Mouse (Mus musculus) myocyte (in vitro differentiated cells): ENCODE results near the gene Irf9. TPM values are rescaled to one million over a fixed set of nuclear protein-coding genes. Genes with fewer than 3 reads are reported as not detected.

Source experiments
- H3K27me3 ChIP-seq: one replicate; pipeline ENCODE4 v1.6.1; 2011; ENCODE audit not compliant: control insufficient read depth, insufficient read depth, insufficient read length
- H3K36me3 ChIP-seq: one replicate; pipeline ENCODE4 v1.6.1; 2011; ENCODE audit not compliant: control insufficient read depth, insufficient read depth
- H3K4me2 ChIP-seq: one replicate; pipeline ENCODE4 v1.6.1; 2011; ENCODE audit warnings: low read depth, control low read depth
- H3K4me3 ChIP-seq: one replicate; pipeline ENCODE4 v1.5.1; 2011; ENCODE audit warnings: mild to moderate bottlenecking, control low read depth, moderate library complexity
- H3K79me2 ChIP-seq: one replicate; pipeline ENCODE4 v1.6.1; 2011; ENCODE audit not compliant: control insufficient read depth, insufficient read depth
- H3ac ChIP-seq: one replicate; pipeline ENCODE4 v1.6.1; 2011; ENCODE audit not compliant: control insufficient read depth, insufficient read length
- CEBPB ChIP-seq: IDR thresholded peaks from 2 replicates; pipeline ENCODE4 v1.6.1; 2011; ENCODE audit warnings: mild to moderate bottlenecking, moderate library complexity; ENCODE audit not compliant: poor library complexity, insufficient read depth, severe bottlenecking
- E2F4 ChIP-seq: IDR thresholded peaks from one replicate; pipeline ENCODE4 v1.6.1; 2011; ENCODE audit warnings: mild to moderate bottlenecking, control low read depth, moderate library complexity; ENCODE audit not compliant: insufficient read depth
- MAX ChIP-seq: IDR thresholded peaks from one replicate; pipeline ENCODE4 v1.6.1; 2011; ENCODE audit warnings: low read depth, mild to moderate bottlenecking, control low read depth
- MYOD1 ChIP-seq, 3 experiments: IDR thresholded peaks; one replicate each; pipeline ENCODE4 v1.6.1; 2011; ENCODE audit warnings: control low read depth in 2 of 3, low read depth in 2 of 3, mild to moderate bottlenecking in 2 of 3, moderate library complexity in 1 of 3; ENCODE audit not compliant: insufficient read length in 2 of 3, control insufficient read depth in 1 of 3
- MYOG ChIP-seq, 3 experiments: IDR thresholded peaks; one replicate each; pipeline ENCODE4 v1.6.1; 2011; ENCODE audit warnings: control low read depth in 2 of 3, low read depth in 2 of 3, mild to moderate bottlenecking in 2 of 3; ENCODE audit not compliant: insufficient read length in 2 of 3, control insufficient read depth in 1 of 3, insufficient read depth in 1 of 3
- POLR2A ChIP-seq: IDR thresholded peaks from one replicate; pipeline ENCODE4 v1.6.1; 2011; ENCODE audit warnings: low read depth, mild to moderate bottlenecking, control low read depth, moderate library complexity; ENCODE audit not compliant: insufficient read length
- POLR2AphosphoS2 ChIP-seq: IDR thresholded peaks from one replicate; pipeline ENCODE4 v1.6.1; 2011; ENCODE audit warnings: low read depth, control low read depth; ENCODE audit not compliant: insufficient read length
- REST ChIP-seq: IDR thresholded peaks from one replicate; pipeline ENCODE4 v1.6.1; 2011; ENCODE audit warnings: mild to moderate bottlenecking, control low read depth, moderate library complexity; ENCODE audit not compliant: insufficient read depth, insufficient read length
- SRF ChIP-seq: IDR thresholded peaks from one replicate; pipeline ENCODE4 v1.6.1; 2011; ENCODE audit warnings: low read depth; ENCODE audit not compliant: control insufficient read depth, insufficient read length
- TCF12 ChIP-seq: IDR thresholded peaks from one replicate; pipeline ENCODE4 v1.6.1; 2011; ENCODE audit warnings: mild to moderate bottlenecking, control low read depth; ENCODE audit not compliant: poor library complexity, insufficient read depth, severe bottlenecking
- TCF3 ChIP-seq: IDR thresholded peaks from one replicate; pipeline ENCODE4 v1.6.1; 2011; ENCODE audit warnings: low read depth, control low read depth; ENCODE audit not compliant: insufficient read length
- USF1 ChIP-seq: IDR thresholded peaks from one replicate; pipeline ENCODE4 v1.6.1; 2011; ENCODE audit warnings: low read depth, mild to moderate bottlenecking, control low read depth, moderate library complexity
- polyA plus RNA-seq: library from polyadenylated mRNA; unstranded; fragments of >200 nt; fragmentation: generic; extraction: Trizol; gene quantifications from one replicate; pipeline ENCODE4 v1.2.1, GENCODE M21; 2012; ENCODE audit warnings: missing spikeins

Irf9 gene
- 4.0 TPM for polyA plus RNA-seq

GRCm38 (mm10) chr14:55603271-55603632 is at the start of gene Irf9:
TSS of gene Irf9 (plus strand) at chr14:55603571.
- no peaks in the 10 kb centered on the region for H3K27me3 ChIP-seq
- TF ChIP-seq POLR2A (no peak), USF1 (no peak), MYOG (IDR thresholded peaks at IDR 0.05; ENCODE audit: control insufficient read depth in 1 of 3, insufficient read depth in 1 of 3, insufficient read length in 2 of 3, low read depth in 2 of 3) (no peak), TCF12 (no peak), REST (no peak), CEBPB (no peak), SRF (no peak), TCF3 (no peak), POLR2AphosphoS2 (no peak), MAX (no peak), E2F4 (no peak), MYOD1 (IDR thresholded peaks at IDR 0.05; ENCODE audit: control insufficient read depth in 1 of 3, insufficient read length in 2 of 3, low read depth in 2 of 3) (no peak)
- H3K4me2 ChIP-seq = peak within 1 kb of the TSS; percentile 55
- H3K36me3 ChIP-seq = peaks cover 20% of the 10 kb centered on the region
- H3K4me3 ChIP-seq = no peak within 1 kb of the TSS
- no peak within 1 kb of the TSS for H3ac ChIP-seq
- H3K79me2 ChIP-seq = no peaks in the 10 kb centered on the region

GRCm38 (mm10) chr14:55554635-55555034 is 48.7 kb upstream of the Irf9 start:
- H3ac ChIP-seq = no peak overlapping the region
- H3K4me3 ChIP-seq = no peak overlapping the region
- H3K4me2 ChIP-seq = no peak overlapping the region
- no peaks in the 10 kb centered on the region for H3K27me3 ChIP-seq
- TF ChIP-seq REST (no peak), POLR2AphosphoS2 (peak; percentile 39)
- H3K36me3 ChIP-seq = peaks cover 9% of the 10 kb centered on the region
- no peaks in the 10 kb centered on the region for H3K79me2 ChIP-seq

GRCm38 (mm10) chr14:55555788-55556187 is 47.6 kb upstream of the Irf9 start:
- no peaks in the 10 kb centered on the region for H3K27me3 ChIP-seq
- H3K4me3 ChIP-seq = no peak overlapping the region
- no peak overlapping the region for H3ac ChIP-seq
- H3K4me2 ChIP-seq = no peak overlapping the region
- no peaks in the 10 kb centered on the region for H3K36me3 ChIP-seq
- TF ChIP-seq CEBPB = no peak
- no peaks in the 10 kb centered on the region for H3K79me2 ChIP-seq

GRCm38 (mm10) chr14:55557003-55557402 is 46.4 kb upstream of the Irf9 start:
- Histone ChIP-seq H3K79me2 (no peaks in the 10 kb centered on the region), H3K27me3 (no peaks in the 10 kb centered on the region), H3K36me3 (no peaks in the 10 kb centered on the region), H3K4me2 (no peak overlapping the region), H3ac (no peak overlapping the region), H3K4me3 (no peak overlapping the region)
- no peak for TF ChIP-seq TCF3
- TF ChIP-seq MYOG (IDR thresholded peaks at IDR 0.05; ENCODE audit: control insufficient read depth in 1 of 3, insufficient read depth in 1 of 3, insufficient read length in 2 of 3, low read depth in 2 of 3) = no peak
- no peak for TF ChIP-seq CEBPB
- no peak for TF ChIP-seq REST
- TF ChIP-seq MYOD1 (IDR thresholded peaks at IDR 0.05; ENCODE audit: control insufficient read depth in 1 of 3, insufficient read length in 2 of 3, low read depth in 2 of 3) = no peak
- TF ChIP-seq USF1 = no peak
- TF ChIP-seq TCF12 = no peak
- no peak for TF ChIP-seq POLR2A
- TF ChIP-seq E2F4 = no peak
- no peak for TF ChIP-seq SRF
- no peak for TF ChIP-seq MAX
- no peak for TF ChIP-seq POLR2AphosphoS2

GRCm38 (mm10) chr14:55557587-55557986 is 45.8 kb upstream of the Irf9 start:
- H3K79me2 ChIP-seq = no peaks in the 10 kb centered on the region
- no peaks in the 10 kb centered on the region for H3K27me3 ChIP-seq
- TF ChIP-seq TCF12 (no peak), POLR2A (no peak), MYOG (IDR thresholded peaks at IDR 0.05; ENCODE audit: control insufficient read depth in 1 of 3, insufficient read depth in 1 of 3, insufficient read length in 2 of 3, low read depth in 2 of 3) (no peak), REST (no peak), MAX (no peak), MYOD1 (IDR thresholded peaks at IDR 0.05; ENCODE audit: control insufficient read depth in 1 of 3, insufficient read length in 2 of 3, low read depth in 2 of 3) (no peak), TCF3 (no peak), E2F4 (no peak), SRF (no peak), CEBPB (no peak), USF1 (no peak), POLR2AphosphoS2 (no peak)
- no peak overlapping the region for H3ac ChIP-seq
- H3K36me3 ChIP-seq = no peaks in the 10 kb centered on the region
- no peak overlapping the region for H3K4me3 ChIP-seq
- H3K4me2 ChIP-seq = no peak overlapping the region
